Mouse (Mus musculus) pancreas, adult 10 weeks (tissue): ENCODE measurements around the gene Slc5a10. TPM values are rescaled to one million over a fixed set of nuclear protein-coding genes. Genes with fewer than 3 reads are reported as not detected.

Experiments
- polyA plus RNA-seq: library from polyadenylated mRNA; stranded (reverse); fragments of 350-450 nt; fragmentation: Illumina TruSeq; extraction: RNeasy Lipid Tissue Mini Kit (QIAGEN cat#74804); gene quantifications from one replicate; pipeline ENCODE4 v1.2.3, GENCODE M21; 2015; ENCODE audit warnings: low read depth, low replicate concordance; ENCODE audit not compliant: insufficient read depth

Gene Slc5a10
- polyA plus RNA-seq, result not detected

GRCm38 (mm10) chr11:61720636-61721035 is at the start of gene Slc5a10:
Gene Slc5a10, minus strand, starts transcription at chr11:61720826.

GRCm38 (mm10) chr11:61761584-61762407 is 41.2 kb upstream of the Slc5a10 start, which contains the start of gene Prpsap2:
Gene Prpsap2, minus strand, starts transcription at chr11:61762088.

GRCm38 (mm10) chr11:61683907-61684731 is 36.5 kb downstream of the Slc5a10 start, which contains the start of gene Fam83g:
Gene Fam83g, plus strand, starts transcription at chr11:61684091.

DNA sequence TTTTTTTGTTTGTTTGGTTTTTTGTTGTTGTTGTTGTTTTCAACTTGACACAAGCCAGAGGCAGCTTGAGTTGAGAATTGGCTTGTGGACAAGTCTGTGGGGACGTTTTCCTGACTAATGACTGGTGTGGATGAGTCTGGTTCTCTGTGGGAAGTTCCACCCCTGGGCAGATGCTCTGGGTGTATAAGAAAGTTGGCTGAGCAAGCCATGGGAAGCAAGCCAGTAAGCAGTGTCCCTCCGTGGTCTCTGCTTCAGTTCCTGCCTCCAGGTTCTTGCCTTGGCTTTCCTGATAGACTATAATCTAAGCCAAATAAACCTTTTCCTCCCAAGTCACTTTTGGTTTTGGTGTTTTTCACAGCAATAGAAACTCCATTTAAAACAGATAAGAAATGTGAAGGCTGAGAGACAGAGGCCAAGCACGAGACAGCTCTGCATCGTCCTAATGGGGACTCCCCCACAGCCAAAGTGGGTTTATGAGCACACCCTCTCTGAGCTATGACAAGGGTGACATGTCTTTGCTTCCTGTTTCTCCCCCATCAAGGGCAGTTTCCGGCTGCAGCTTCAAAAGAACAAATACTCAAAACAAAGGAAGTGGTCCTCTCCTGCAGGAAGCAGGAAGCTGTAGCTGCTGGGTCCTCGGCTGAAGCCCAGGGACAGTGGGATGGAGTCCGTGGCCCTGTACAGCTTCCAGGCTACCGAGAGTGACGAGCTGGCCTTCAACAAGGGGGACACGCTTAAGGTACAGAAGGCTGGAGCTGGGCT is 67.8 kb downstream of the Slc5a10 start, which contains the start of gene Grap:
Gene Grap, plus strand, starts transcription at position 580 of the 762 bp plus-strand sequence.

Other genes with a start within 250 kb of the Slc5a10 start
- 5.2 TPM for gene Mfap4, start 235.4 kb downstream of the Slc5a10 start, polyA plus RNA-seq
- gene Mapk7, start 226.4 kb downstream of the Slc5a10 start, polyA plus RNA-seq, result 5.6 TPM
- gene B9d1, start 215.7 kb downstream of the Slc5a10 start, polyA plus RNA-seq, result 5.1 TPM
- 7.1 TPM for gene Epn2, start 141.1 kb downstream of the Slc5a10 start, polyA plus RNA-seq
- gene Grap, start 67.6 kb downstream of the Slc5a10 start, polyA plus RNA-seq, result 3.5 TPM
- gene Fam83g, start 36.7 kb downstream of the Slc5a10 start, polyA plus RNA-seq, result 1.3 TPM
- gene Prpsap2, start 41.3 kb upstream of the Slc5a10 start, polyA plus RNA-seq, result 4.5 TPM
- 5.5 TPM for gene Ulk2, start 134.2 kb upstream of the Slc5a10 start, polyA plus RNA-seq
- gene Akap10, start 209.4 kb upstream of the Slc5a10 start, polyA plus RNA-seq, result 4.7 TPM
- 1.9 TPM for gene Specc1, start 235.9 kb upstream of the Slc5a10 start, polyA plus RNA-seq